Mouse (Mus musculus) liver, embryonic 14.5 days (tissue): ENCODE data around the gene Snrpa. TPM values are rescaled to one million over a fixed set of nuclear protein-coding genes. Genes with fewer than 3 reads are reported as not detected.

Experiments
- ATAC-seq: fragments of 200-750 bp; cut with Nextera tagmentation; 2 replicates; pipeline ENCODE4 v1.8.0; 2017; ENCODE audit warnings: moderate number of reproducible peaks, mild to moderate bottlenecking, moderate library complexity; ENCODE audit not compliant: insufficient read depth
- DNase-seq, 3 experiments: peaks; one replicate each; pipeline ENCODE4 v3.0.0-alpha.2; 2012 to 2013; ENCODE audit warnings: low read depth in 3 of 3, low spot score in 3 of 3
- H3K27ac ChIP-seq: fragments of 300-500 bp; sonication (generic); 2 replicates; pipeline ENCODE4 v1.5.1; 2014; ENCODE audit warnings: moderate library complexity, mild to moderate bottlenecking, control low read depth, inconsistent platforms
- H3K27me3 ChIP-seq: fragments of 300-500 bp; sonication (generic); 2 replicates; pipeline ENCODE4 v1.6.1; 2014; ENCODE audit warnings: mild to moderate bottlenecking, low read length, moderate library complexity; ENCODE audit not compliant: control insufficient read depth, insufficient read depth
- H3K36me3 ChIP-seq: fragments of 300-500 bp; sonication (generic); replicated peaks from 2 replicates; pipeline ENCODE4 v1.6.1; 2014; ENCODE audit warnings: low read depth; ENCODE audit not compliant: control insufficient read depth, insufficient read depth
- H3K4me1 ChIP-seq, 2 experiments: fragments of 200-500 bp in 1 of 2; fragments of 300-500 bp in 1 of 2; sonication (generic) in 1 of 2; replicated peaks; 2 replicates each; pipeline ENCODE4 v1.6.1; 2012 to 2014; ENCODE audit warnings: antibody characterized with exemption in 1 of 2, inconsistent platforms in 1 of 2, low read length in 1 of 2; ENCODE audit not compliant: control insufficient read depth in 2 of 2, insufficient read depth in 2 of 2
- H3K4me2 ChIP-seq: fragments of 300-500 bp; sonication (generic); 2 replicates; pipeline ENCODE4 v1.6.1; 2014; ENCODE audit warnings: low read depth, mild to moderate bottlenecking, control low read depth, moderate library complexity
- H3K4me3 ChIP-seq, 2 experiments: fragments of 200-500 bp in 1 of 2; fragments of 300-500 bp in 1 of 2; sonication (generic) in 1 of 2; 2 replicates each; pipeline ENCODE4 v1.5.1; 2012 to 2014; ENCODE audit warnings: low read depth in 2 of 2, low read length in 2 of 2, mild to moderate bottlenecking in 2 of 2, control low read depth in 1 of 2, inconsistent platforms in 1 of 2, moderate library complexity in 1 of 2; ENCODE audit not compliant: insufficient read depth in 1 of 2
- H3K9ac ChIP-seq: fragments of 300-500 bp; sonication (generic); replicated peaks from 2 replicates; pipeline ENCODE4 v1.6.1; 2014; ENCODE audit warnings: mild to moderate bottlenecking, control low read depth, moderate library complexity
- H3K9me3 ChIP-seq: fragments of 300-500 bp; sonication (generic); 2 replicates; pipeline ENCODE4 v1.6.1; 2016; ENCODE audit warnings: low read length, mixed read lengths; ENCODE audit not compliant: control insufficient read depth
- CTCF ChIP-seq: IDR thresholded peaks from 2 replicates; pipeline ENCODE4 v1.5.1; 2016; ENCODE audit warnings: antibody characterized with exemption, low read depth, control low read depth
- EP300 ChIP-seq: IDR thresholded peaks from 2 replicates; pipeline ENCODE4 v1.6.1; 2016; ENCODE audit warnings: antibody characterized with exemption, low read depth
- WGBS: fragments of 180-500 bp; shearing (Covaris S2); extraction: QIAGEN DNeasy Blood & Tissue Kit; methylation state at CpG from one replicate; pipeline ENCODE4 v1.1.7; 2014; ENCODE audit not compliant: insufficient replicate concordance; 5-methylcytosine and 5-hydroxymethylcytosine counted together
- polyA plus RNA-seq, 2 experiments: library from polyadenylated mRNA; depleted of rRNA in 1 of 2; stranded (reverse) in 1 of 2; unstranded in 1 of 2; fragments of >200 nt; fragmentation: Nextera tagmentation in 1 of 2; extraction: Ambion mirVana in 1 of 2; gene quantifications; 2 replicates each; pipeline versions ENCODE4 v1.2.1 to v1.2.3; 2012 to 2014

Snrpa gene
- polyA plus RNA-seq, 2 experiments = 82.6 to 93.3 TPM

DNA sequence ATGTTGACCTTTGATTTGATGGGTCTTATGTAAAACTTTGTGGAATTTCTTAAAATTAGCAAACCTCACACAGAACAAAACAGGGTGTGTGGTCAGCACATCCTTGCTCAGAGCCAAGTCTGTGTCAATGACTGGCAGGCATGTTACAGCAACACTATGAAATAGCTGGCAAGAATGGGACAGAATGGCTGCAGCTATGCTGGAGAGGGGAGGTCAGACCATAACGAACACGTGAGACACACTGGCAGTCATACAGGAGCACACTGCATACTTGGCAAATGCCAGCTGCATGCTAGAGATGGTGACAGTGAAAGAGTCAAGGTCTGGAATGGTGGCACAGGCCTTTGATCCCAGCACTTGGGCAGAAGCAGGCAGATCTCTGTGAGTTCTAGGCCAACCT lies 39.7 kb upstream of the Snrpa start:
- Histone ChIP-seq H3K4me1 (peaks cover 6 to 8% of the 10 kb centered on the region in 2 experiments), H3K36me3 (no peaks in the 10 kb centered on the region), H3K9ac (no peak overlapping the region), H3K4me3 (no peak overlapping the region), H3K27ac (no peak overlapping the region), H3K4me2 (no peak overlapping the region), H3K27me3 (no peaks in the 10 kb centered on the region), H3K9me3 (no peaks in the 10 kb centered on the region)
- DNase-seq (no peak), ATAC-seq (no peak)
- no peak for TF ChIP-seq CTCF
- no peak for TF ChIP-seq EP300
- WGBS = 77% methylated on average over 2 of the region's 2 CpGs

DNA sequence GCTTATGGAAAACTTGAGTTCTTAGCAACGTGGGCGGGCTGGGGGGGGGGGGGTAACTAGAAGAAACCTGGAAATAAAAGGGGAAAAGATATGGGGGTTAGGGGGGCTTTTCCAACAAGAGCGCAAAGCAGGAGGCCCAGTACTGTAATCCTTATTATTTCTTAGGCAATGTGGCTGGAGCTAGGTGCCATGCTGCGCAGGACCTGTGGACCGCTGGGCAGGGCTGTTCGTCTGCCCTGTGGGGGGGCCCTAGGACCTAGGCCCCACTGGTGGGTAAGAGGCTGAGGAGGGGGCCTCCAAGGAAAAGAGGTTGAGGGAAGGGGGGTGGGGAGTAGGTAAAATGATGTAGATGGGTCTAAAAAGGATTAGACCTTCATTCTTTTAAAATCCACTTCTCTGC lies 37.2 kb upstream of the Snrpa start:
- peak overlapping the region; percentile 59 to 92 for H3K4me3 ChIP-seq
- H3K9me3 ChIP-seq = no peaks in the 10 kb centered on the region
- peaks cover 10 to 12% of the 10 kb centered on the region in 2 experiments for H3K4me1 ChIP-seq
- no peak for DNase-seq
- ATAC-seq = no peak
- no peak overlapping the region for H3K27ac ChIP-seq
- TF ChIP-seq EP300 (no peak), CTCF (no peak)
- H3K36me3 ChIP-seq = no peaks in the 10 kb centered on the region
- WGBS = 4% methylated on average over 6 of the region's 6 CpGs
- no peaks in the 10 kb centered on the region for H3K27me3 ChIP-seq
- peak overlapping the region; percentile 73 for H3K4me2 ChIP-seq
- H3K9ac ChIP-seq = peak overlapping the region; percentile 38

DNA sequence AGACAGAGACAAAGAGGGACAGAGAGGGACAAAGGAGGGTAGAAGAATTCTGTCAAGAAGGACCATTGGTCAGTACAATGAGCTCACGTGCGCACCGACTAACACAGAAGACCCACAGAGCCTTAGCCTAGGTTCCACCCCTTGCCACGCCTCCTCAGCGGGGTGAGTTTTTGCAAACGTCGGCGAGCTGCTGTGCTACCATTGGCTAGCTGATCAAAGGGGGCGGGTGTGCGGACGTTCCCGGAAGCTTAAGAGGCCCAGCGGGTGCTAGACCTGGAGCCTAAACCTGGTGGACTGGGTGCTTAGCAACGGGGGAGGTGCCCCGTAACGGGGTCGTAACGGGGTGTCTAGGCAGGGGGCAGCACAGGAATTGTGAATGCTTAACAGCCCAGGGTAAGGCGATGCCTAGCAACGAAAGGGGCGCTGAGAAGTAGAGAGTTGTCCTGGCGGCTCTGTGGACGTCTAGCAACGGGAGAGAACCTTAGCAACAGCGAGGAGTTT lies 36.8 kb upstream of the Snrpa start, which contains the start of gene Coq8b:
TSS of gene Coq8b (plus strand) at position 243 of the 501 bp plus-strand sequence.
- Histone ChIP-seq H3K4me1 (peaks cover 12% of the 10 kb centered on the region in 2 experiments), H3K36me3 (no peaks in the 10 kb centered on the region), H3K4me2 (peak within 1 kb of the TSS; percentile 73), H3K4me3 (peak within 1 kb of the TSS; percentile 59 to 92), H3K27ac (no peak within 1 kb of the TSS), H3K27me3 (no peaks in the 10 kb centered on the region), H3K9me3 (no peaks in the 10 kb centered on the region), H3K9ac (peak within 1 kb of the TSS; percentile 38)
- WGBS = under 1% methylated on average over 25 of the region's 25 CpGs
- ATAC-seq = peak; percentile 83
- DNase-seq = peak; percentile 90 to 93 (median 91)
- TF ChIP-seq CTCF (peak; percentile 37; the same call in 1 of the 2 replicates), EP300 (no peak)

DNA sequence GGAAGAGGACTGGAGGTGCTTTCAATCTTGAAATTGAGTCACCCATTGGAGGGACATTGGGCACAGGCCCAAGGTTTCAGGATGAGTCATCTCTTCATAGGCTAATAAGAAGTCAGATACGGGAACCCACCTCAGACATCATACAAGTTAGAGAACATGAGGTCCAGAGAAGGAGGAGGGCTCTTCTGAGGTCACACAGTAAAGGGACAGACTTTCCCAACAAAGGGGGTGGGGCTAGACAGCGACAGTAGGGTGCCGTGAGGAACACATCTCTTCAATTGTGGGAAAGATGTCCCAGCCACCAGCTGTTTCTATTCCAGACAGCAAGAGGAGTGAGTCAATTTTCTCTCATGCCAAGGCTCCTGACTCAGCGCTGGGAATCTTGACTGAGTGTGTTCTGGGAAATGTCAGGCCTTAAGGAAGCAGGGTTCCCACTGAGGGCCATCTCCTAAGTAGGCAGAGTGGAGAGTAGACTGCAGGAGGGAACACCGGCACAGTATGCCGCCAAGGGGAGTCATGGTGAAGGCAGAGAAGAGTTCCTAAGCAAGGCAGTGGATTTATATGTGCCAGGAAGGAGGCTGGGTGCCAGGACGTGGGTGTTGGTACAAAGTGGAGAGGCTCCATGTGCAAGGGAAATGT lies 35.7 kb upstream of the Snrpa start:
- Histone ChIP-seq H3K36me3 (no peaks in the 10 kb centered on the region), H3K4me1 (peaks cover 19 to 22% of the 10 kb centered on the region in 2 experiments), H3K27me3 (no peaks in the 10 kb centered on the region), H3K4me3 (no peak overlapping the region), H3K9me3 (no peaks in the 10 kb centered on the region), H3K9ac (no peak overlapping the region), H3K4me2 (no peak overlapping the region), H3K27ac (no peak overlapping the region)
- DNase-seq = no peak
- TF ChIP-seq EP300 = no peak
- TF ChIP-seq CTCF = no peak
- no peak for ATAC-seq
- WGBS = 74% methylated on average over 7 of the region's 7 CpGs

DNA sequence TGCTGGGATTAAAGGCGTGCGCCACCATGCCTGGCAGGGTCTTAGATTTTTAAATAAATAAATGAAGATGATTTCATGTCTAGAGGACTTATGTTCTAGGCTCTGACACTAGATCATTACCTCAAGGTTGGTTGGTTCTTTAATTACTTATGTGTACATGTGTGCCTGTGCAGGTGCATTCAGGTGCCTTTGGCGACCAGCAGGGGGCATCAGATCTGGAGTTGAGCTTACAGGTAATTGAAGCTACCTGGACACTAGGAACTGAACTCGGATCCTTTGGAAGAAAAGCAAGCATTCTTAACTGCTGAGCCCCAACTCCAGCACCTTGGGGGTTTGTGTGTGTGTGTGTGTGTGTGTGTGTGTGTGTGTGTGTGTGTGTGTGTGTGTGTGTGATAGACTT lies 34.7 kb upstream of the Snrpa start:
- TF ChIP-seq CTCF (peak; percentile 66), EP300 (no peak)
- WGBS = 62% methylated on average over 4 of the region's 4 CpGs
- no peak for DNase-seq
- Histone ChIP-seq H3K4me2 (no peak overlapping the region), H3K27ac (no peak overlapping the region), H3K36me3 (no peaks in the 10 kb centered on the region), H3K27me3 (no peaks in the 10 kb centered on the region), H3K4me1 (peaks cover 23 to 27% of the 10 kb centered on the region in 2 experiments), H3K9ac (no peak overlapping the region), H3K9me3 (no peaks in the 10 kb centered on the region), H3K4me3 (no peak overlapping the region)
- no peak for ATAC-seq
